Mouse (Mus musculus): ENCODE measurements around the gene Hyal3.

Hyal3 gene

DNA sequence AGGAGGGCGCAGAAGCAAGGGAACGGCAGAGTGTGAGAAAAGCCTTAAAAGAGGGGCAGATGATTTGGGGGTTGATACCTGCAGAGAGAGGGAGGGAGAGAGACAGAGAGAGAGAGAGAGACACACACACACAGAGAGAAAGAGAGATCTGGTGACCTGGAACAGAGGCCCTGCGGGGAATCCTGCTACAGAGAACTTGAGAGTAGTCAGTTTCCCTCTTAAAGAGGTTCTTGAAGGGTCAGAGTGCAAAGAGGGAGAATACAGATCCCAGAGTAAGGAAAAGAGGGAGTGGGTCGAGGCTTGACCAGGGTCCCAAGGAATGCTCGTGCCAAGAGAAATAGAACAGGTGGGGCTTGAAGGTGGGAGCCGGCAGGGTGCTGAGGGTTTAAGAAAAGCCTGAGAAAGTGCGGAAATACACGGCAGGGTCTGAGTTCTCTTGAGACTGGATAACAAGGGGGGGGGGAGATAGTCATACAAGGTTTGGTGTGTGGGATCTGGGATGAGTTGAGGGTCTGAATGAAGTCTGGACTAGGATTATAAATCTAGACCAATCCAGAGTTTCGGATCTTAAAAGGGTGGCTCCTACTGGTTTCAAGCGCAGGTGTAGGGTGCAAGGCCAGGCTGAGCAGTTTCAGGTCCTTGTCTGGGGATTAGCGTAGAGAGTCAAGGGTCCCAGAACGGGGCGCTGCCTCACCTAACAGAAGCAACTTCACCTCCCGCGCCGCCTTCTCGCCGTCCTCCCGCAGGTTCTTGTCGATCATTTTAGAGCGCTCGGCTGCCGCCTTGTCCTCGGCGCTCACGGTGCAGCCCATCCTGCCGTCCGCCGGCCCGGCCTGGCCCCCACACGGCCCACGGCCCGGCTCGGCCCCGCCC lies 54.0 kb downstream of the Hyal3 start:
- DNase-seq (ENCODE audit: low spot score in 2 of 2), result no peak

DNA sequence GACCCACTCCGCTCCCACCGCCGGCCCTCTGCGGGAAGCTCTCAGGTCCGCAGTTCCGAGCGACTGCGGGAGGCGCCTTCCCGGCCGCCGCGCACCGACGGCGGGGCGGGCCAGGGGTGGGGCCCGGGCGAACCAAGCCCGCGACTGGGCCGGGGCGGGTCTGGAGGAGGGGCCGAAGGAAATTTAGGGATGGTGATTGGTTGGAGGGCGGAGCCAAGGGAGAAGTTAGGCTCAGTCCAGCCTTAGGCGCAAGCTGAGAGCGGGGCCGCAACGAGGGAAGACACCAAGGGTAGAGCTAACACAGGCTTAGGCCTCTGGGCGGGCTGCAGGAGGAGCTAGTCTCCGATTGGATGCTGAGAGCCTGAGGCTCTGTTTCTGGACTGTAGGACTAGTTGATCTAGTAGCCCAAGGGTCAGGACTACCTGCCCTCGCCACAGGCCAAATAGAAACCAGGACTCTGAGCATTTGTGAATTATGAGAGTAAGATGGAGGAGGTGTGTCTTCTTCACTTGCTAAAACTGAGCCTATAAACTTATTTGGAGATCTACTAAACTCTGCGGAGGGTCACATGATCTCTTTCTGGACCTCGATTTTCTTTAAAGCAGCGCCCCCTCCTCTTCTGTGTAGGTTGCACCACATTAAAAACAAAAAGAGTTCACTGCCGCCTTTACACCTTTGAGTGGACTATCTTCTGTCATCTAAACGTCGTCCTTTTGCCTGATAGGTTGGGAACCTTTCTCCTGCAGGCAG lies 54.8 kb downstream of the Hyal3 start, which contains the start of gene Gnai2:
TSS of gene Gnai2 (minus strand) at position 89 of the 750 bp plus-strand sequence.
- DNase-seq (ENCODE audit: low spot score in 2 of 2), result peak; percentile 97

All from urinary bladder, postnatal 36 days (tissue).